Mouse (Mus musculus): Measurements from ENCODE around the gene Ldlrad3. TPM values are rescaled to one million over a fixed set of nuclear protein-coding genes. Genes with fewer than 3 reads are reported as not detected.

The Ldlrad3 gene
- polyA plus RNA-seq, 2 experiments from 2014 or later: 0.28 to 0.70 TPM

DNA sequence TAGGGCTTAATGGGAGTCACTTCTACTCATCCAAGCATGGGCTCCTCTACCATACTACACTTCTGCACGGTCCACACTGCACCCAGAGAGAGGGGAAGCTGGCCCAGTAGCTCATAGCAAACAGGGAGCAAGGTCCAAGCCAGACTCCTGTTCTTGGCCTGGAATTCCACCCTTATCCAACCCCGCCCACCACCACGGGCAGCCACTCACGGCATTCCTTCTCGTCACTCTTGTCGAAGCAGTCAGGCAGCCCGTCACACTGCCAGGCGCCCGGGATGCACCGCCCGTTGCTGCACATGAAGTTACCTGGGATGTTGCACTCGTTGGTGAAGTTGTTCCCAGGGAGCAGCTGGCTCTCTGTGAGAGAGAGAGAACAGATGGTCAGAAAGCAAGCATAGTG lies 72.9 kb downstream of the Ldlrad3 start:
- no peak for ATAC-seq

DNA sequence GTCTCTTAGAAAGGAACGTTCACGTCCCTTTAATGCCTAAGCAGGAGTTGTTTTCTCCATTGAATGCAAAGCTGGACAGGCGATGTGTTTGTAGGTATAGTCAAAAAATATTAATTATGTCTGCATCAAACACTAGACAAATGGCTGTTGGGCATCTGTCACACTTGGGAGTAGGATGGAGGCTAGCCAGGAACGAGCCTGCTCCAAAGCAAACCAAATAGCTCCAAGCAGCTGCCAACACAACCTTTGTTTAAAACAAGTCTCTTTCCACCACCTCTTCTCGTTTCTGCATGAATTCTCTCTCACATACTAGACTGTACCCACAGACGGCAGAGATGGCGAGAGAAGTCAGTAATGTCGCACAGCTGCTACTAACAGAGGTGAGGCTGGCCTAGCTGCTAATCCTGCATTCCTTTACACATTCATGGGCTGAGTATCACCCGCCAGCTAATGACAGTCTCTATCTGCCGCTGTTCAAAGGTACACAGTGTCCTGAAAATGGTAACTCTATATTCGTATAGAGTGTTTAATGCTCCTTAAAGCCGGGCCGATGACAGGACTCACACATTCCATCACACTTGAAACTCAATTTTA lies 74.2 kb downstream of the Ldlrad3 start:
- no peak for ATAC-seq

DNA sequence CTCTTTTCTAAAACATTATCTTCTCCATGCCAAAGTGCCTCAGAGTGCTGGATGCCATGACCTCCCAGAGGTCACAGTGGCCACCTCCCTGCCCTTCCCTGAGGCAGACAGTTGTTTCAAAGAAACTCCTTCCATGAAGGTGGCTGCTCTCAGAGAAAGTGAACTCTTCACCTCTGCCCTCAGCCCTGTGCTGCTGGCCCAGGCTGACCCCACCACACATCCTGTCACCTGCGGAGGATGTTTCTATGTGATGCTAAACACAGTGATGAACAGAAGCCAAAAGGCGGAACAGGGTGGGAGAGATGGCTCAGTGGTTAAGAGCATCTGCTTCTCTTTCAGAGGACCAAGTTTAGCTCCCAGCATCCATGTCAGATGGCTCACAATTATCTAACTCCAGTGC lies 75.9 kb downstream of the Ldlrad3 start:
- no peak for ATAC-seq

DNA sequence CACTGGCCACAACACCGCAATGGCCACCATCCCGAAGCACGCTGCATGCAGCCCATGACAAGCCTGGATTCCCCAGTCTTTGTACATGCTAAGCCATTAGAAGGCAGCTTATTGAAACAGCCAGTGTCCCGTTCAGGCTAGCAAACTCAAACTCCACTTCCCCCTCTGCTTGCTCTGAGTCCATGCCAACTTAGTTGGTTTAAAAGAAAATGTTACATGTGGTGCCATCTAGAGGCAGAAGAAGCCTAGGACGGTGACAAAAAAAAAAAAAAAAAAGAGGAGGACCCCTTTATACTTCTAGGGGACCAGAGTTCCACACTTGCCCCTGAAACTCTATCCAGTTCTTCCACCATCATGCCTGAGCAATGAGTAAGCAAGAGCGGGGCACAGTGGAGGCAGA lies 78.9 kb downstream of the Ldlrad3 start:
- no peak for ATAC-seq

DNA sequence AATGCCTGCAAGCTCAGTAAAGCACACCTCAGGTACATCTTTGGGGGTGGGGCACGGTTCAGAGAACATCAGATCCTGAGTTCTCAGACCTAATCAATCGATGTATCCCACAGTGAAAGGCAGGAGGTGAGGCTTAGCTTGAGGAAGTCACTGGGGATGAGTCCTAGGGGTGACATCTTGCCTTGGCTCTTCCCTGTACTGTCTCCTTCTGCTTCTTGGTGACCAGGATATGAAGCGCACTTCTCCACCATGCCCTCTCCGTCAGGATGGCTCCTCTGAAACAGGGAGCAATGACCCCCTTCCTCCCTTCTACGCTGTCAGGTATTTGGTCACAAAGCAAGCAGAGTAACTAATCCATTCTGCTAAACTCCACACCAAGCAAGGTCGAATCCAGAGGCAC lies 79.5 kb downstream of the Ldlrad3 start:
- no peak for ATAC-seq

GRCm38 (mm10) chr2:102105454-102105853 lies 80.7 kb downstream of the Ldlrad3 start:
- no peak for ATAC-seq

DNA sequence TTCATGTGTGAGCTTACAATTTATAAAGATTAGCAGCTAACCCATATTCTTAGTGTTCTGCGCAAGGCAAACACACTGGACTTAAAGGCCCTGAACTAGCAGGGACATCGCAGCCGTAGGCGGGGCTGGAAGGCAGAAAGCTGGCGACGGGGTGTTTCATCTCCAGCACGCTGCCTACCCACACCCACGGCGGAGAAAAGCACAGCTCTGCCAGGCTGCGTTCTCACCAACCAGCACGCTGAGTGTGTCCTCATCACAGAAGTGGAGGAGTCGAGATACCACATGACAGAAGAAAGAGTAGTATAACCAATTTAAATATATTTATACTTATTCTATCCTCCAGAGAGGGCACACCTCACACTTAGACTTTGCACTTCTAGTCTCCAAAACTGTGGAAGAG lies 82.2 kb downstream of the Ldlrad3 start:
- no peak for ATAC-seq

DNA sequence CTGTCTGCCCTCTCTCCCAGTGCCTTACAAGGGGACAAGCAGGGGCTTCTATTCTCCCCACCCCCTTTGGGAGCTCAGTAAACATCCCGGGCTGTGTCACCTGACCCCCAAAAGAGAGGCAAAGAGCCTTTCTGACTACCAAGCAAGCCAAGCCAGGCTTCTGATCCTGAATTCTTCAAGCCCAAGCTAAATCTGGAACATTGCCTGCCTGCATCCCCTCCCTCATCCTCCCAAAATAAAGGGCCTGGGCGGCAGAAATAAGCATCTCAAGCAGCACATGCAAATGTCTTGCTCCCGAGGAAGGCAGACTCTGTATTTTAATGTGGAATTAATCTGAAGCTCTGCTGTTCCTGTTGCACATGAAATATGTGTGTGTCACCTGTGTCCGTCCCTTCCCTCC lies 85.7 kb downstream of the Ldlrad3 start:
- no peak for ATAC-seq

DNA sequence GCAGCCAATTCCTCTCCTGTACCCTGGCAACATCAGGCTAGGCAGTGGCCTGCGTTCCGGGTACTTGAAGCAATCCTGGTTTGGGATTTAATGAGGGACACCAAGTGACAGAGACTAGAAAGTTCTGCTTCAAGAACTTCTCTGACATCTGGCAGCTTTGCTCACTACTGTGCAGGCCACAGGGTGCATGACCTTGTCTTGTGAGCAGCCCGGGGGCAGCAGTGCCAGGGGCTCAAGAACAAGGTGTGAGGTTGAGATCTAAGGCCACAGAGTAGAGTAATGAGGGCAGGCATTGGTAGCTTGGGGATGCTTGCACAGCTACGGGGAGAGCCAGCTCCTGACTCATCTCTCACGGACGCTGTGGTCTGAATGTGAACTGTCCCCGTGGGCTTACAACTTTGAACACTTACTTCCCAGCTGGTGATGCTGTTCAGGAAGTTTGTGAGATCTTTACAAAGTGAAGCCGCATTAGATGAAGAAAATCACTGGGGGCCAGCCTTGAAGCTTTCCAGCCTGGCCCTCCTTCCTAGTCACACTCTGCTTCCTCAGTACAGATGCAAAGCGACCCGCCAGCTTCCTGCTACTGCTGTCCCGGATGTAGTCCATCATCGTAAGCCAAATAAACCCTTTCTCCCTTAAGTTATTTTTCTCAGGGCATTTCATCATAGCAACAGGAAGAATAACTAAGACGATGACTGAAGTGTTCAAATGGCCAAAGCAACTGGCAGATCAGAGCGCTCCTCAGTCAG lies 86.3 kb downstream of the Ldlrad3 start:
- ATAC-seq: no peak

DNA sequence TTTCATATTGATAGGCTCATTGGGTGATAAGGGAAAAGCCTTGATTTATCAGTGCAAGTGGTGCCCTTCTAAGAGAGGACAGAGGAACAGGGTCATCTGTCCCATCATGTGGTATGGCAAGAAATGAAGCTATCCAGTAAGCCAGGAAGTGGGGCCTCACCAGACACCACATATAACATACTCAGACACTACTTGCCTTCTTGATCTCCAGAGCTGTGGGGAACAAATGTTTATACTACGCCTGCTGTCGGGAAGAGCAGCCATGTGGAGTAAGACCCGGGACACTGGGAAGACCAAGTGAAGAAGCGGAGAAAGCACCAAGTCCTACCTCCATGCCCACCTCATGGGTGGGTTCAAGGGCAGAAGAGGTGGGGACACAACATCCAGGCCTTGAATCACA lies 86.9 kb downstream of the Ldlrad3 start:
- no peak for ATAC-seq

GRCm38 (mm10) chr2:102094773-102095172 lies 91.4 kb downstream of the Ldlrad3 start:
- no peak for ATAC-seq

- no peak for ATAC-seq
Observed at GRCm38 (mm10) chr2:102094281-102094680, 91.9 kb downstream of the Ldlrad3 start.

DNA sequence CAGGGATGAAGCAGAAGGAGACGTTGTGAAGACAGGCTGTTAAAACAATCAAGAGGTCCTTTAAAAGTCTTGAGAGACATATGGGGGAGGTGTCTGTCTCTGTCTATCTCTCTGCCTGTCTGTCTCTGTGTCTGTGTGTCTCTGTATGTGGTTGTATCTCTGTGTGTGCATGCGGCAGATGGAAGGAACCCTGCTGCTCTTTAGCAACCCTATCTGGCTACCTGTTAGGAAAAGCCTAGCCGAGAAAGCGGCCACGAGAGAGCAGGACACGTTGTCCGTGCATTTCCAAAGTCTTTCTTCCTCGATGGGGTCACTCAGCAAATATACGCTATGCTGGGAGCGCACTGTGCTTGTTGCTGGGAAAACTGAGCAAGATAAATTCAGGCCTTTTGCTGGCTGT lies 93.6 kb downstream of the Ldlrad3 start:
- no peak for ATAC-seq

GRCm38 (mm10) chr2:102091516-102092350 lies 94.5 kb downstream of the Ldlrad3 start:
- ATAC-seq: no peak

- no peak for ATAC-seq
Observed at GRCm38 (mm10) chr2:102087787-102088186, 98.4 kb downstream of the Ldlrad3 start.

GRCm38 (mm10) chr2:102086583-102086982 lies 99.6 kb downstream of the Ldlrad3 start:
- ATAC-seq: no peak

- ATAC-seq: no peak
Observed at GRCm38 (mm10) chr2:102082782-102083181, 103.4 kb downstream of the Ldlrad3 start.

DNA sequence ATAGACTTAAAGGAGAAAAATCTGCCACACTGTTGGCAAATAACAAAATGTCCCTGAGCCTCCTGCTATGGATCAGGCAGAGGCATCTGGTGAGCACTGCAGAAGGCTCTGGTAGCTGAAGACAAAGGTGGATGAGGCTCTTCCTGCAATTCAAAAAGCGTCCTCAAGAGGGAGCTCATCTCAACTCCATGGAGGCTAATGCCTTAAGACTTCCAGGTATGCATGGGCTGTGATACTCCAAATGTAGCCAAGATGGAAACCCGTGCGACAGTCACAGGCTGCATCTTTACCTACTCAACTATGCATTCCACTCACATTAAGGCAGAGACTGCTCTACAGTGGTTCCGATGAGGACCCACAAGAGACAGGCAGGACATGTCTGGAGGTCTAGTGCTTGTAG lies 108.6 kb downstream of the Ldlrad3 start:
- peak; percentile 49 for ATAC-seq

- no peak for ATAC-seq
Observed at GRCm38 (mm10) chr2:102076237-102076636, 109.9 kb downstream of the Ldlrad3 start.

GRCm38 (mm10) chr2:102073266-102074037 lies 112.7 kb downstream of the Ldlrad3 start:
- ATAC-seq: no peak

DNA sequence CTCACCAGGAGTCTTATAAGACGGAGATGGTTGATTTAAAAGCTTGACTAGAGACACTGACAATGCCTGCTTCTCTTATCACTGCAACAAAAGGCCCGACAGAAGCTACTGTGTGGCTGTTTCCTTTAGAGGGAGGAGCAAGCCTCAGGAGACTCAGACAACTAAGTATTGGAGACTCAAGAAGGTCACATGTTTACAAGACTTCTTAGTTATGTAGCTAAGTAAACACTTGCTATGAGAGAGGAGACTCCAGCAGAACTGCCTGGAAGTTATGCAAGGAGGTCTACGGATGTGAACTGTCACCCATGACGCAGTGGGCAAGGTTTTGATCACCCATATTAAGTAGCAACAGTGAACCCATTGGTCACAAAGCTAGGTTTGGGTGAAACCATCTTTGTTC lies 113.3 kb downstream of the Ldlrad3 start:
- no peak for ATAC-seq

DNA sequence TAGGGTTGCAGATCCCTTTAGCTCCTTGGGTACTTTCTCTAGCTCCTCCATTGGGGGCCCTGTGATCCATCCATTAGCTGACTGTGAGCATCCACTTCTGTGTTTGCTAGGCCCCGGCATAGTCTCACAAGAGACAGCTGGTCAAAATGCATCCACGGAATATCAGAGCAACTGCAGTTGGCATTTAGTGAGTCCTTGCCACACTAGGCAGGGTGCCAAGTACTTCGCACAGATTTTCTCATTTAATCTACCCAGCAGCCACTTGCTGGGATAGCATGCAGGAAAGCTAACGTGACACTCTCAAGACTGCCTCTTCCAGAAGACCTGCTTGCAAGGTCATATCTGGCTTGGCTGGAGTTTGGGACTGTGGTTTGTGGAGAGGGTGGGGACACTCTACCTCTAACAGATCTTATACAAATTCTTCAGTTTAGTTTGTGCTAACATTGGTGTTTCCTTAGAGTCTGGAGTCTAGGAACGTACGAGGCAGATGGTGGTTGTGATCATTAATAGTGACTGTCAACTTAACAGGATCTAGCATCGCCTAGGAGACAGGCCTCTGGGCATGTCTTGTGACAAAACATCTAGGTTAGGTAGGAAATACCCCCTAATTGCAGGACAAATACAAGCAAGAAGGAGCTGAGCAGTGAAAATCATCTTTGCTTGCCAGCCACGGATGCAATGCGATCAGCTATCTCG lies 115.0 kb downstream of the Ldlrad3 start:
- no peak for ATAC-seq
